Mouse (Mus musculus) bone marrow macrophage, adult 2 months (primary cell): ENCODE data around the gene Myrip.

ENCODE experiments used
- CTCF ChIP-seq: IDR thresholded peaks from 2 replicates; pipeline ENCODE4 v1.5.1; 2012; ENCODE audit warnings: low read depth, mild to moderate bottlenecking, low read length, moderate library complexity
- POLR2A ChIP-seq: IDR thresholded peaks from 2 replicates; pipeline ENCODE4 v1.6.1; 2012; ENCODE audit warnings: mild to moderate bottlenecking, low read depth, low read length, borderline replicate concordance

- no peak for TF ChIP-seq CTCF
- no peak for TF ChIP-seq POLR2A
These were observed 44.4 kb downstream of the Myrip start for GRCm38 (mm10) chr9:120345651-120346151.
